Mouse (Mus musculus) CD4-positive, CD25-positive, alpha-beta regulatory T cell, adult 2 months (primary cell): ENCODE measurements around the gene Stx11.
A peak's percentile ranks its signal among the peaks of the same experiment; 100 is the strongest.

Source experiments
- DNase-seq: peaks from one replicate; pipeline ENCODE4 v3.0.0-alpha.2; 2012; ENCODE audit warnings: low read depth, low spot score

The Stx11 gene

DNA sequence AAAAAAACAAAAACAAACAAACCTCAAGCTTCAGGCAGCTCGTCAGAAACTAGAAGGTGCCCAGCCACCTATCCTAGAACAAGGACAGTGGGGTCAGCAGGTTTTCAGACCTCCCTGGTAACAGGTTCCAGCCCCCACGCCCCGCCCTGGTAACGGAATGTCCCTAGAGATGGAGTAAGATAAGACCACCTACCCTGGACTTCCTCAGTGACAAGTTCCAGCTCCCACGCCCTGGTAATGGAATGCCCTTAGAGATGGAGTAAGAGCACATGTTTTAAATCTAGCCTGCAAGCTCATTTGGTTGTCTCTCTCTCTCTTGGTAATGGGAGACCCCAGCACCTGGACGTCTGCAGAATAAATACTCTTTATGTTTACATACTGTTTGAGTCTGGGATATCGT lies 48.3 kb downstream of the Stx11 start:
- no peak for DNase-seq

GRCm38 (mm10) chr10:12914203-12914602 lies 49.9 kb downstream of the Stx11 start:
- DNase-seq: no peak

- DNase-seq: peak; percentile 43
Measured at GRCm38 (mm10) chr10:12911981-12912530, 52.0 kb downstream of the Stx11 start.

- DNase-seq: no peak
Measured at GRCm38 (mm10) chr10:12911451-12911850, 52.6 kb downstream of the Stx11 start.

DNA sequence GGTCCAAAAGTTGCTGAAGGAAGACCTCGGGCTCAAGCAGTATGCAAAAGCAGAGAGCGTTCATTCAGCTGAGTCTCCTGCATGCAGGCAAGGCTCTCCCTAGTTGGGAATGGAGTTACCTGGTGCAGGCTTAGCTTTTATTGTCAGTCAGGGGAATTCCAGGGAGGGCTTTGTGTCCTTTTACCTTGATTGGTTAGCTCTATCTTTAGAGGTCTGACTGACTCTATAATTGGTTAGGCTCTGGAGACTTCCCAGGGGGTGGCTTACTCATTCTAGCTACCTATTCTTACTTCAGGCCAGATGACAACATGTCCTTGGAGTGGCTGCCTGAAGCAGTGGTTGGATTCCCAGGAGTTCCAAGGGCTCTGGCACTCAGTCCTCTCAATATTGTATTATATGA lies 54.2 kb downstream of the Stx11 start:
- DNase-seq: no peak

DNA sequence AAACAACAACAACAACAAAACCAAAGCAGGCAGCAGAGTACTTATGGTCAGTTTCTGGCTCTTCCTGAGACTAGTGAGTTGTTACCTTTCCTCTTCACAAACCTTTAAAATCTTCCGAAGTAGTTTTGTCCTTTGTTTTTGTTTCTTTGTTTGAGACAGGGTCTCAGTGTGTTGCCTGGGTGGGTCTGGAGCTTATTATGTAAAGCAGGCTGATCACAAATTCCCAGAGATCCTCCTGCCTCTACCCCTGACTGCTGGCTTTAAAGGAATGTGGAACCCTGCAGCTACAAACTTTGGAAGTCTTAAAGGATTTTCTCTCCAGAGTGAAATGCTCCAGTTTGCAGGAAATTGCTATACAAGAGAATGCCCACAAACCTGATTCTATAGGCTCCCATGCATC lies 54.9 kb downstream of the Stx11 start:
- no peak for DNase-seq

DNA sequence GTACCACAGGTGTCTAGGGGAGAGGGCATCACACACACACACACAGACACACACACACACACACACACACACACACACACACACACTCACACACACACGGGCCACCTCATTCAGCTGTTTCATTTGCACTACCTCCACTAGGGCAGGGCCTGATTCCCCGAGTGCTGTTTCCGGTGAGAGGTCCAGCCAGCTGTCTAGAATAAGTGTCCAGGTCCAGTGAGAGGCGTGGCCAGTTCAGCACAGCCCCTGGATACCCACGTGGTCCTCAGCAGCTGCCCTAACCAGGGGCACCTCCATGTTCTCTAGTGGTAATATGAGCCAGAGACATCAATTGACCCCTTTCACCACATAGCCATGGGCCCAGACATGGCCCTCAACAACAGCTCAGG lies 60.0 kb downstream of the Stx11 start:
- DNase-seq: no peak

DNA sequence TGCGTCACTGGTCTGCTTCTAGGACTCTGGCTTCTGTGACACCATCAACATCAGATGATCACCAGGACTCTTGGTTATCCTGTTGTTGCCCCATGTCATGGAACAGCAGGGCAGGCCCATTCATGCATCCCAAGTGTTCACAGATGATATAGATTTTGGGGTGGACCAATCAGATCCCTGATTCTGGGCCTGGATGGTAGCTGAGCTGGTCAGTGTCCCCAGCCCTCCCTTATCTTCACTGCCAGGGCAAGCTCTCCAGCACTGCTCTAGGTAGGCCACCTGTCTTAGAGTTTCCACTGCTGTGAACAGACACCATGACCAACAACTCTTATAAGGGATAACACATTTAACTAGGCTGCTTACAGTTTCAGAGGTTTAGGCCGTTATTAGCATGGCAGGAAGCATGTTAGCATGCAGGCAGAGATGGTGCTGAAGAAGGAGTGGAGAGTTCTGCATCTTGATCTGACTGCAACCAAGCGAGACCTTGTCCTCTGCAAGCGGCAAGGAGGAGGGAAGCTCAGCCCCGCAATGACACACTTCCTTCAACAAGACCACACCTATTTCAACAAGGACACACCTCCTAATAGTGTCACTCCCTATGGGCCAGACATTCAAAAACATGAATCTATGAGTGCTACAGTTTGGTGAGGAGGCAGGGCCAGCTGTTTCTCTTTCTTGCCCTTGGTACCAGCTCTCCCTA lies 60.5 kb downstream of the Stx11 start:
- peak; percentile 45 for DNase-seq

- no peak for DNase-seq
Measured at GRCm38 (mm10) chr10:12899901-12900300, 64.2 kb downstream of the Stx11 start.

DNA sequence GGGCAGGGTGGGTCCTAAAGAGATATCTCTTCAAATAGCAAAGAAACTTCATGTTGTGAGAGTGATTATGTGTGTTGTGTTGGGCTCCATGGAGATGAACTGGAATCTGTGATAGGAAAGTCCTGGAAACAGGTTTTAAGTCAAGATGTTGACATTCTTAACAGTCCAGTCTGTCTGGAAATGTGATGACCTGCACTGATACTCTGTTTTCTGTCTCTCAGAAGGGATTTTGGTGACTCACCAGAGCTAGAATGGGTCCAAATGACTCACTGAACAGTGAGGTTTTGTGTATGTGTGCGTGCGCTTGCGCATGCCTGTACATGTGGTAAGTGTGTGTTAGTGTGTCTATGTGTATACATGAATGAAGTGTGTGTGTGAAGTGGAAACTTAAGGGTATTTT lies 70.8 kb downstream of the Stx11 start:
- no peak for DNase-seq

- peak; percentile 89 for DNase-seq
Measured at GRCm38 (mm10) chr10:12888373-12888772, 75.7 kb downstream of the Stx11 start.
